Mouse (Mus musculus): ENCODE data around the gene Fam83e. TPM values are rescaled to one million over a fixed set of nuclear protein-coding genes. Genes with fewer than 3 reads are reported as not detected.

Gene Fam83e
- polyA plus RNA-seq (2015; fragmentation: Nextera tagmentation; extraction: Ambion mirVana): 2.1 and 3.2 TPM in 2 replicates

DNA sequence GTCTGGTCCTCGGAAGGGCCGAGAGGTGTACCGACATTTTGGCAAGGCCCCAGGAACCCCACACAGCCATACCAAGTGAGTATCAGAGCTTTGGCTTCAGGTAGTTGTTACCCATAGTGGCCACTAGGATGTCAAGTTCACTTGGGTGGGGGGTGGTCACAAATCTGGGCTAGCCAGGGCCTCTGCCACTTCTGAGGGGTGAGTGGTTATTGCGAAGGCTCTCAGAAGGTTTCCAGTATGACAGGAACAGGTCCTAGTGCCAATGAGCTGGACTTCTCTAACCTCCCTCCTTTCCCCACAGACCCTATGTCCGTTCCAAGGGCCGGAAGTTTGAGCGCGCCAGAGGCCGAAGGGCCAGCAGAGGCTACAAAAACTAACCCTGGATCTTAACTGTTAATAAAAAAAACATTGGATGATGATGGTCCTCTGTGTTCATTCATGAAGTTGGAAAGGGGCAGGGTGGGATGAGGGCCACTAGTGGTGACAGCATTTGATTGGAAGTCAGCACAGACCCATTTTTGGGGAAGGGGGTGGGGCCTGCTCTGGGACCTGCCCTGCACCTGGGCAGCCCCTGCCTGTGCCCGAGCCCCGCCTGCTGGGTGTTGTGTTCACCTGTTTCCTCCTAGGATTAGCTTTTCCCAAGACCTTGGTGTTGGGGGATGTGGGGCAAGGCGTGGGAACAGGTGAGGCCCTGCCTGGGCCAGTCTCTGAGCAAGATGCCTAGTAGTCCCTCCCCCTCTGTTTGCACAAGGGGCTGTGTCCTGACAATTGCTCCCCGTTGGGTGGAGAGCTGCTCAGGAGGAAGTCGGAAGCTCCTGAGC is at the start of gene Fam83e:
Fam83e (plus strand) TSS at position 800 of the 821 bp plus-strand sequence.
- WGBS: 79% methylated on average over 14 of the region's 14 CpGs
- no peak for ATAC-seq (ENCODE audit: insufficient number of reproducible peaks, low FRiP score, low TSS enrichment, low read depth)
- no peak within 1 kb of the TSS for H3K4me2 ChIP-seq (replicated peaks)
- H3K27me3 ChIP-seq: no peaks in the 10 kb centered on the region
- H3K4me3 ChIP-seq (replicated peaks): no peak within 1 kb of the TSS
- H3K4me1 ChIP-seq: peaks cover 32% of the 10 kb centered on the region
- H3K9me3 ChIP-seq (replicated peaks): no peaks in the 10 kb centered on the region
- peaks cover 60% of the 10 kb centered on the region for H3K36me3 ChIP-seq
- H3K9ac ChIP-seq: no peak within 1 kb of the TSS
- peak within 1 kb of the TSS; percentile 61; the same call in 1 of the 2 replicates for H3K27ac ChIP-seq (replicated peaks)

- no peak for ATAC-seq (ENCODE audit: insufficient number of reproducible peaks, low FRiP score, low TSS enrichment, low read depth)
- H3K9ac ChIP-seq: no peak overlapping the region
- H3K9me3 ChIP-seq (replicated peaks): no peaks in the 10 kb centered on the region
- no peak overlapping the region for H3K4me3 ChIP-seq (replicated peaks)
- H3K27me3 ChIP-seq: no peaks in the 10 kb centered on the region
- no peak overlapping the region for H3K4me2 ChIP-seq (replicated peaks)
- no peaks in the 10 kb centered on the region for H3K36me3 ChIP-seq
- peaks cover 6% of the 10 kb centered on the region for H3K4me1 ChIP-seq
- 74% methylated on average over 7 of the region's 7 CpGs for WGBS
- H3K27ac ChIP-seq (replicated peaks): no peak overlapping the region
Observed at GRCm38 (mm10) chr7:45677627-45678295, 43.3 kb upstream of the Fam83e start.

DNA sequence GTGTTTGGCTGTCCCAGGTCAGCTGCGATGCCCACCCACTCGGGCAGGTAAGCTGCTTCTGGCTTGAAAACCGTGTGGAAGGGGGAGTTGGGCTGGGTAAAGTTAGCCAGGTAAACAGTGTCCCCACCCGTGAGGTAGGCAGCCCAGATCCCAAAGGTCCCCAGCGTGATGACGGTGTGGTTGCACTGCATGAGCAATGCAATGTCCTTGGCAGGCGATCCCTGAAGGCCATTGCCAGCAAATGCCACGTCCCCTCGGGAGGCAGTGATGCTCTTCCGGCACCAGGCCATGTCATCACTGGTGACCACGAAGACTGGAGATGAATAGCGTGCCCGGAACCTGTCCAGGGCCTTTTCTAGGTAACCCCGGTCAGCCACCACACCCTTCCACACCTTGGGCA is 42.5 kb upstream of the Fam83e start:
- Histone ChIP-seq H3K27me3 (no peaks in the 10 kb centered on the region), H3K4me1 (peaks cover 13% of the 10 kb centered on the region), H3K4me3 (replicated peaks) (no peak overlapping the region), H3K27ac (replicated peaks) (no peak overlapping the region), H3K4me2 (replicated peaks) (no peak overlapping the region), H3K9me3 (replicated peaks) (no peaks in the 10 kb centered on the region), H3K9ac (no peak overlapping the region), H3K36me3 (no peaks in the 10 kb centered on the region)
- no peak for ATAC-seq (ENCODE audit: insufficient number of reproducible peaks, low FRiP score, low TSS enrichment, low read depth)
- 90% methylated on average over 14 of the region's 14 CpGs for WGBS

- Histone ChIP-seq H3K4me2 (replicated peaks) (no peak overlapping the region), H3K9me3 (replicated peaks) (no peaks in the 10 kb centered on the region), H3K4me1 (peaks cover 28% of the 10 kb centered on the region), H3K4me3 (replicated peaks) (no peak overlapping the region), H3K9ac (no peak overlapping the region), H3K27ac (replicated peaks) (0 out of 2 replicates have a peak overlapping the region, but pooled peaks have one; percentile 11), H3K36me3 (no peaks in the 10 kb centered on the region), H3K27me3 (no peaks in the 10 kb centered on the region)
- 72% methylated on average over 14 of the region's 14 CpGs for WGBS
- ATAC-seq (ENCODE audit: insufficient number of reproducible peaks, low FRiP score, low TSS enrichment, low read depth): no peak
Observed at GRCm38 (mm10) chr7:45679966-45680621, 40.9 kb upstream of the Fam83e start.

DNA sequence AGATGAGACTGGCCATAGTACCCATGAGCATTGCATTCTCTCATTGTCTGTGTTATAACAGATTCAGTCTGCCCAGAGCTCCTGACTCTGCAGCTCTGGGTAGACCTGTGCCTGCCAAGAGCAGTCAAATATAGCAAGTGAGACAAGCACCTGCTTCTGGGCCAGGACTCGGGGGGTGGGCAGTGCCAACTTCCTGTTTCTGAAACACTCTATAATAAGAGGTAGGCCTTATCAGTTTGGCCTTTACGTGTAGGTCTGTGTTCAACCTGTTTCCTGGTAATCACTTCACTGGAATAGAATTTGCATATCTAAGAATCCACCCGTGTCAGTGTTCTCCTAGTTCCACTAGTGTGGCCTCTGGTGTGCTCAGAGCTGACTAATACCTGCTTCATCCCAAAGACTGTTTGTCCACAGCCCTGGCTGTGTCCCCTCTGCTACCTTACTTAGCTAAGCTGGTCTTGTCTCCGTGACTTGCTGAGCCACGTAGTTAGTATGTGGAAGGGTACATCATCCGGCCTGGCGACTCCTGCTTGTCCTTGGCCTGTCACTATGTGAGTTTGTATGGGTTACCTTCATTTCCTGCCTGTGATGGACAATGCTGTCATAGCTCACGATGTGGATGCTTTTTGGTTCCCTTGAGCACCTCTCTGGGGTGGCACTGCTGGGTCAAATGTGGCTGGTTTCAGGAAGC is 39.8 kb upstream of the Fam83e start:
- Histone ChIP-seq H3K27ac (replicated peaks) (no peak overlapping the region), H3K4me3 (replicated peaks) (no peak overlapping the region), H3K36me3 (no peaks in the 10 kb centered on the region), H3K27me3 (no peaks in the 10 kb centered on the region), H3K4me2 (replicated peaks) (no peak overlapping the region), H3K9me3 (replicated peaks) (no peaks in the 10 kb centered on the region), H3K9ac (no peak overlapping the region), H3K4me1 (peaks cover 39% of the 10 kb centered on the region)
- ATAC-seq (ENCODE audit: insufficient number of reproducible peaks, low FRiP score, low TSS enrichment, low read depth): no peak
- WGBS: 81% methylated on average over 8 of the region's 8 CpGs

- no peak overlapping the region; the same call in 1 of the 2 replicates for H3K4me3 ChIP-seq (replicated peaks)
- H3K9me3 ChIP-seq (replicated peaks): no peaks in the 10 kb centered on the region
- no peaks in the 10 kb centered on the region for H3K36me3 ChIP-seq
- H3K9ac ChIP-seq: no peak overlapping the region
- ATAC-seq (ENCODE audit: insufficient number of reproducible peaks, low FRiP score, low TSS enrichment, low read depth): peak; percentile 55
- H3K4me2 ChIP-seq (replicated peaks): peak overlapping the region; percentile 37
- peaks cover 48% of the 10 kb centered on the region for H3K4me1 ChIP-seq
- H3K27ac ChIP-seq (replicated peaks): peak overlapping the region; percentile 55; the same call in 1 of the 2 replicates
- no peaks in the 10 kb centered on the region for H3K27me3 ChIP-seq
- WGBS: 30% methylated on average over 14 of the region's 14 CpGs
Observed at GRCm38 (mm10) chr7:45682144-45683126, 38.6 kb upstream of the Fam83e start.

DNA sequence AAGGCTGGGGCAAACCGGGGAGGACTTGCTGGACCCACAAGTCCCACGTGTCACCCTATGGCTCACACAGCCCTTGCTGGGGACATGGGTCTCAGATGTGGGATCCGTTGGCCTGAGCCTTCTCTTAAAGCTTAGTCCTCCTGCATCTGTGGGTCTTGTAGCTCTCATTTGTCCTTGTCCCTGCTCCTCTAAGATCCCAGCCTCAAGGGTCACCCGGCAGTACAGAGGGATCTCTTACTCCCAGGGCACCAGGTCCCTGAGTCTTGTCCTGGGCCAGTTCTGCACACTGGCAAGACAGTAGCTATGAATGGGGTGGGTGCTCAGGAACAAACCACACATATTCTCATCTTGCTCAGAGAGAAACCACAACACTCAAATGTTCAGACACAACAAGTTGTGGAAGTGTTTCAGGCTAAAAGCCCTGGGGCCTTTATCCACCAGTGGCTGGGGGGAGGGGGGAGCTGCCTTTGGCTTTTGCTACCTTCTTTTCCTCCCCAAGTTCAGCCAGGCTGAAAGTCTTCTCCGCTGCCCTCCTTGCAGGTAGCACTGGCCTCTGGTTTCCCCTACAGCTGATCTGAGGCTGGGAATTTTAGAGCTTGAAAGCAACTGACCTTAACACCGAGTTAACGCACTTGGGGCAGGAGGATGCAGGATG is 37.5 kb upstream of the Fam83e start, which contains the start of gene Ntn5:
Ntn5 (plus strand) TSS at position 627 of the 655 bp plus-strand sequence.
- Histone ChIP-seq H3K27ac (replicated peaks) (peak within 1 kb of the TSS; percentile 79), H3K4me2 (replicated peaks) (peak within 1 kb of the TSS; percentile 39; the same call in 1 of the 2 replicates), H3K4me3 (replicated peaks) (peak within 1 kb of the TSS; percentile 22; the same call in 1 of the 2 replicates), H3K4me1 (peaks cover 48% of the 10 kb centered on the region), H3K36me3 (no peaks in the 10 kb centered on the region), H3K9me3 (replicated peaks) (no peaks in the 10 kb centered on the region), H3K9ac (0 out of 2 replicates have a peak within 1 kb of the TSS, but pooled peaks have one; percentile 1), H3K27me3 (no peaks in the 10 kb centered on the region)
- WGBS: 68% methylated on average over 7 of the region's 7 CpGs
- ATAC-seq (ENCODE audit: insufficient number of reproducible peaks, low FRiP score, low TSS enrichment, low read depth): no peak

- Histone ChIP-seq H3K27ac (replicated peaks) (peak overlapping the region; percentile 79), H3K4me3 (replicated peaks) (peak overlapping the region; percentile 22), H3K4me2 (replicated peaks) (peak overlapping the region; percentile 39), H3K36me3 (no peaks in the 10 kb centered on the region), H3K9me3 (replicated peaks) (no peaks in the 10 kb centered on the region), H3K9ac (no peak overlapping the region), H3K27me3 (no peaks in the 10 kb centered on the region), H3K4me1 (peaks cover 48% of the 10 kb centered on the region)
- no peak for ATAC-seq (ENCODE audit: insufficient number of reproducible peaks, low FRiP score, low TSS enrichment, low read depth)
- 27% methylated on average over 10 of the region's 10 CpGs for WGBS
Observed at GRCm38 (mm10) chr7:45685811-45686210, 35.2 kb upstream of the Fam83e start.

GRCm38 (mm10) chr7:45686841-45687240 is 34.2 kb upstream of the Fam83e start:
- H3K4me2 ChIP-seq (replicated peaks): no peak overlapping the region
- ATAC-seq (ENCODE audit: insufficient number of reproducible peaks, low FRiP score, low TSS enrichment, low read depth): no peak
- H3K4me3 ChIP-seq (replicated peaks): no peak overlapping the region
- no peak overlapping the region for H3K27ac ChIP-seq (replicated peaks)
- H3K9ac ChIP-seq: no peak overlapping the region
- peaks cover 48% of the 10 kb centered on the region for H3K4me1 ChIP-seq
- 60% methylated on average over 3 of the region's 3 CpGs for WGBS
- H3K27me3 ChIP-seq: no peaks in the 10 kb centered on the region
- no peaks in the 10 kb centered on the region for H3K36me3 ChIP-seq
- H3K9me3 ChIP-seq (replicated peaks): no peaks in the 10 kb centered on the region
